Mouse (Mus musculus) B cell, adult 2 months (primary cell): ENCODE results near the gene BC035044.
"Not testable (repeated sequence)": the region's sequence is repeated elsewhere in the genome, so short reads cannot be mapped to it uniquely, and the experiment has no call there.

Source experiments
- DNase-seq, 2 experiments: peaks; one replicate each; pipeline ENCODE4 v3.0.0; 2022

BC035044 gene

GRCm38 (mm10) chr6:128849902-128850301 is 41.0 kb downstream of the BC035044 start:
- DNase-seq, result peak; percentile 66 to 72

- DNase-seq, result no peak
Measured at GRCm38 (mm10) chr6:128847401-128847800, 43.5 kb downstream of the BC035044 start.

- DNase-seq, result no peak
Measured at GRCm38 (mm10) chr6:128845998-128846542, 44.9 kb downstream of the BC035044 start.

- DNase-seq, result peak; percentile 94 to 95
Measured at GRCm38 (mm10) chr6:128845319-128845979, 45.5 kb downstream of the BC035044 start.

- no peak for DNase-seq
Measured at GRCm38 (mm10) chr6:128844586-128845080, 46.3 kb downstream of the BC035044 start.

GRCm38 (mm10) chr6:128844131-128844530 is 46.8 kb downstream of the BC035044 start:
- no peak for DNase-seq

- DNase-seq, result peak; percentile 72 to 75
Measured at GRCm38 (mm10) chr6:128843479-128843992, 47.4 kb downstream of the BC035044 start.

- peak; percentile 91 to 93 for DNase-seq
Measured at GRCm38 (mm10) chr6:128842945-128843478, 47.9 kb downstream of the BC035044 start.

- peak; percentile 47 to 54 for DNase-seq
Measured at GRCm38 (mm10) chr6:128842356-128842944, 48.5 kb downstream of the BC035044 start.

- DNase-seq, result no peak
Measured at GRCm38 (mm10) chr6:128841327-128842089, 49.4 kb downstream of the BC035044 start.

GRCm38 (mm10) chr6:128840669-128841068 is 50.3 kb downstream of the BC035044 start:
- DNase-seq, result not testable (repeated sequence)

GRCm38 (mm10) chr6:128839921-128840320 is 51.0 kb downstream of the BC035044 start:
- no peak for DNase-seq

- DNase-seq, result peak; percentile 95 to 97
Measured at GRCm38 (mm10) chr6:128839266-128839771, 51.6 kb downstream of the BC035044 start.

GRCm38 (mm10) chr6:128838342-128839265 is 52.3 kb downstream of the BC035044 start:
- DNase-seq, result peak; percentile 90 to 91

GRCm38 (mm10) chr6:128837454-128838341 is 53.2 kb downstream of the BC035044 start:
- DNase-seq, result no peak

- DNase-seq, result peak in 1 of 2 experiments; percentile 26
Measured at GRCm38 (mm10) chr6:128836955-128837334, 54.0 kb downstream of the BC035044 start.

GRCm38 (mm10) chr6:128836191-128836954 is 54.6 kb downstream of the BC035044 start:
- no peak for DNase-seq

- DNase-seq, result no peak
Measured at GRCm38 (mm10) chr6:128835571-128835970, 55.4 kb downstream of the BC035044 start.

GRCm38 (mm10) chr6:128833046-128833445 is 57.9 kb downstream of the BC035044 start:
- peak; percentile 14 to 20 for DNase-seq
